Mouse (Mus musculus) limb, embryonic 10.5 days (tissue): ENCODE measurements around the gene Sod3. TPM values are rescaled to one million over a fixed set of nuclear protein-coding genes. Genes with fewer than 3 reads are reported as not detected.

Experiments used
- polyA plus RNA-seq: library from polyadenylated mRNA; unstranded; fragments of >200 nt; fragmentation: Nextera tagmentation; extraction: Ambion mirVana; gene quantifications from 2 replicates; pipeline ENCODE4 v1.2.1, GENCODE M21; 2016

Gene Sod3
- polyA plus RNA-seq, 1 experiment from 2014 or later: not detected

Other genes with a start within 250 kb of the Sod3 start
- gene Dhx15, start 173.3 kb upstream of the Sod3 start, polyA plus RNA-seq: 214 and 221 TPM in 2 replicates
- gene Ccdc149, start 107.7 kb downstream of the Sod3 start, polyA plus RNA-seq: 0.23 and 0.64 TPM in 2 replicates
- 0.88 and 1.1 TPM in 2 replicates for gene Lgi2, start 202.7 kb downstream of the Sod3 start, polyA plus RNA-seq